Mouse (Mus musculus): ENCODE data around the gene Tmem186.

Tmem186 gene

DNA sequence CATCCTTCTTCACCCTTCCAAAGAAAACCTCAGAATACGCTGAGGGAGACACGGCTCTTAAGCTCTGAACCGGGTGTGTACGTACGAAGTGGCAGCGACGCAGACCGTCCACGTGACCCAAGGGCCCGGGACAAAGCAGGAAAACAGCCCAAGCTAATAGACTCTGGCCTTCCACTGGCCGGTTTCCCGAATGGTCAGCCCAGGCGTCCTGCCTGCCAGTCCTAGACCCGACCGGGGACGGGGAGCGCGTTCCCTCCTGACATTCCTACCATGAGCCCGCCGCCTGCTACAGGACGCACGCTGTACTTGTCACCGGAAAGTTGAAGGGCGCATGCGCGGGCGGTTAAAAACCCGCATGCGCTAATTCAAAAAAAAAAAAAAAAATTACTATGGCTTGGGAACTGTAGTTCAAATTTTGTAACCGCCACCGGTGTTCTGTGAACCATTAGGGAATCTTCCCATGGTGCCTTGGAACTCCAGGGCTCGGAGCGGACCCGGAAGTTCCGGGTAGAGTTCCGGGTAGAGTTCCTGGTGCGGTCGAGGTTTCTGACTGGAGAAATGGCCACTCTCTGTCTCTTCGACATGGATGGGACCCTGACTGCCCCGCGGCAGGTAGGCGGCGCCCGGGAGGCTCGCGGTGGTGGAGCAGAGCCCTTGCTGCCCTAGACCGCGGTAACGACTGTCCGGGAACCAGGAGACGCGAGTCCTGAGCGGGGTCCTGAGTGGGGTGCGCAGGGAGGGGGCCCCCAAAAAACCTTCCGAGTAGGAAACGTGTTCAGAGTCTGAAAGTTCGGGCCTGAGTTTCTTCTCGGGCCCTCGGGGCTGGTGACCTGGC lies at the start of gene Tmem186, which contains the start of gene Pmm2:
Gene Tmem186 (minus strand): TSS at position 496 of the 835 bp plus-strand sequence.
Gene Pmm2 (plus strand): TSS at position 458 of the 835 bp plus-strand sequence.
- peak; percentile 87 to 89 for DNase-seq (ENCODE audit: low spot score in 2 of 2)

DNA sequence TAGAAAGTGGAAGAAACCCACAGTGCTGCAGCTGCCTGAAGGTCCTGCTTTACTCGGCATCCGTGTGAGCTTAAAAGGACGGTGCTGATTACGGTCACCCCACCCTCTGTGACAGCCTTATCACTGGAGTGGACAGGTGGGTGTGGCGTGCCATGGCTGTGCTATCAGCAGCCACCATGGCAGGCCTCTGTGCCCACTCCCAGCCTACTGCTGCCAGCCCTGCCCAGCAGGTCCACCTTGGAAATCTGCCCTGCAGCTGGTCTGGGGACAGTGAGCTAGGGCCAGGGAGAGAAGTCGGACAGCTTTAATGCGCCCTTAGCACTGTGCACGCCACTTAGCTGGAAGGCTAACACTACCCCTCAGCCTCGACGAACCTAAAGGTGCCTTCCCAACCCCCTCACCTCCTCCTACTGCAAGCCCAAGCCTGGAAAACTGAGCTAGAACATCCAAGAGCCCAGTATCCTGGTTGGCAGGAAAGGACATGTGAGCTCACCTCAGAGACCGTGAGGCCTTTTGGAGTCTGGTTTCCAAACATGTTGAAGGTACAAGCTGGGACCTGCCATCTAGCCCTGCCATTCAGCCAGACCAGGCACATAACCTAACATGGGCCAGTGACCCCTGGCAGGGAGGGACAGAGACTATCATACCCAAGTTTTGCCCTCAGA lies 49.5 kb upstream of the Tmem186 start:
- DNase-seq (ENCODE audit: low spot score in 2 of 2): no peak

DNA sequence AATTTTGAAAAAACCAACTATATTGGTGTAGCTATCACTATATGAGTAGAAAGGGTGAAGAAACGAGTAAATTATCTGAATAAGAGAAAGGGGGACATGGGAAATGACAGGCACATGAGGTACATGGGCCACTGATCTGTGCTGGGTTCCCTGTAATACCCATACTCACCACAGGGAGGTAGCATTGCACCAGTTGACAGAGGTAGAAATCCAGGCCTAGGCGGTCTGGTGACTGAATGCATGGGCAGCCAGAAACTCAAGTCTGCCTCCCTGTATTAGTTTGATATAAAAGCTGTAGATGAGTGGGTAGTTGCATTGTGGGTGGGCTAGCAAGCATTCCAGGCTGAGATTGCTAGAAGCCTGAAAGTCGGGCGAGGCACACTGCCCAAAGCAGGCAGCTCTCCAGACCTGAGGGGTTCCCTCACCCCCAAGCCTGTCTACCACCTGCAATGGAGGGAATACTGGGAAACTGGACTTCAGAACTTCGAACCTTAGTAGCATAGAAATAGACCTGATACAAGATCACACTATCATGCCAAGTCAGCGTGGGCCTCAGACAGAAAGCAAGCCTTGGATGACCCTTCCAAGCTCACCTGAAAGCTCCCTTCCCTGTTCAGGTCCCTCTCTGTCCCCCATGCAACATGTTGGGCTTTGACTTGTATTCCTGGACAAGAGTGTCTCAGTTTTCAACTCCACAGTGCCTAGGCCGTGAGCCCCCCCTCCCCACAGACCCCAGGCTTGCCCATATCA lies 48.8 kb upstream of the Tmem186 start:
- peak; percentile 86 to 87 for DNase-seq (ENCODE audit: low spot score in 2 of 2)

DNA sequence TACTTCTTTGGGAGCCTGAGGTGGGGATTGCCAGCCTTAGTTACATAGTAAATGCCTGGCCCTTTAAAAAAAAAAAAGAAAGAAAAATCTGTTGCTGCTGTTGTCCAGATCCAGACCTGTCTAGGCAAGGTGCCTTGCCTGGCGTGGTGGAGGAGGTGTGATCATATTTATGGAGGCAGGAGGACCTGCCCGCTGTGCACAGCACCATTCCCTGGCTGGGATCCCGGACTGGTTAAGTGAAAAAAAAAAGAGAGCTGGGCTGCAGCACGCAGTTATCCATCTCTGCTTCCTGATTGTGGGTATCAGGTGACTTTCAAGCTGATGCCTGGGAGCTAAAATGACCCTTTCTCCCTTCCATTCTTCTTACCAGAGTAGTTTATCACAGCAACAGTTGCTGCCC lies 47.6 kb upstream of the Tmem186 start:
- no peak for DNase-seq (ENCODE audit: low spot score in 2 of 2)

DNA sequence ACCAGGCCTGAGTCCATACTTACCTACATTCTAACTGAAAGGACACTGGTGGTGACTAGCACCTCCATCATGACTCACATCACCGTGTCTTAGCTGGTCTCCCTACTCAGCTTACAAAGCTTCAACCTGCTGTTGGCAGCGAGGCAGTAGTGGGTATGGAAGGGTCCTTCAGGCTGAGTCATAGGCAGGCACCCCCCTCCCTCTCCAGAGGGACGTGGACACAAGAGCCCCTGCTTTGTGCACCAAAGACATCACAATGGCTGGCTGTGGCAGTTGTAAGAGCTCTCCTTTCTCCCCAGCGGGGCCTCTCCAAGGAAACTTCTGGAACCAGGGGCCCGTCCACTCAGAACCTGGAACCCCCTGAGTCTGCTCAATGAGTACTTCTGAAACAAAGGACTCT lies 43.0 kb upstream of the Tmem186 start, which contains the start of gene Gm5767:
Gene Gm5767 (plus strand): TSS at position 301 of the 400 bp plus-strand sequence.
- DNase-seq (ENCODE audit: low spot score in 2 of 2): no peak

DNA sequence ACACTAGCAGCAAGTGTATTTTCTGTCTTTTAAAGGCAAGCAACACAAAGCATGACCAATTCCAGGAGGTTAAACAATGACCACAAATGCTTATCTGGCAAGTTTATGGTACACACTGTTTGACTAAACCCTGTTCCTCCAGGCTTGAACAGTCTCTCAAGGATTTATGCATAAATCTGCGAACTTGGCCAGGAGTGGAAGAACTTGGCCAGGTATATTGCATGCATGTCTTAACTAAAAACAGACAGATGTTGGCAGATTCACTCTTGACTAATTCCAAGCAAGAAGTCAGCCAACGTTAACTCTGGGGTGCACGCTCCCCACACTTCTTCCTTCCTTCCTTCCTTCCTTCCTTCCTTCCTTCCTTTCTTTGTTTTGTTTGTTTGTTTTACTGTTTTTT lies 42.3 kb upstream of the Tmem186 start:
- no peak for DNase-seq (ENCODE audit: low spot score in 2 of 2)

DNA sequence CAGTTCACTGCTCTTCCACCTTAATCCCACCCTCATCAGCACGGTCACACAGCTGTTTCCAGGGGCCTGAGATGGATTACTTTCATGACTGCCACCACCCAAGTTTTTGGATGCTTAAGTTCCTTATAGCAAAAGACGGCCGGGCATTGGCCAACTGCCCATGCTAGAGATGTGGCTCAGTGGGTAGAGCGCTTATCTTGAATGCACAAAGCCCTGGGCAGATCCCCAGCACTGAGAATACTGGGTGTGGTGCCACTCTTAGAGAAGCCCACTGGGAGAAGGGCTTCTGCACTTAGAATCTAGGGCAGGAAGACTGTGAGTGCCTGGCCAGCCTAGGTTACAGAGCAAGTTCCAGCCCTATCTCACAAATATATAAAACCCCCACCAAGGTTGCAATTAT lies 41.2 kb upstream of the Tmem186 start:
- DNase-seq (ENCODE audit: low spot score in 2 of 2): no peak

DNA sequence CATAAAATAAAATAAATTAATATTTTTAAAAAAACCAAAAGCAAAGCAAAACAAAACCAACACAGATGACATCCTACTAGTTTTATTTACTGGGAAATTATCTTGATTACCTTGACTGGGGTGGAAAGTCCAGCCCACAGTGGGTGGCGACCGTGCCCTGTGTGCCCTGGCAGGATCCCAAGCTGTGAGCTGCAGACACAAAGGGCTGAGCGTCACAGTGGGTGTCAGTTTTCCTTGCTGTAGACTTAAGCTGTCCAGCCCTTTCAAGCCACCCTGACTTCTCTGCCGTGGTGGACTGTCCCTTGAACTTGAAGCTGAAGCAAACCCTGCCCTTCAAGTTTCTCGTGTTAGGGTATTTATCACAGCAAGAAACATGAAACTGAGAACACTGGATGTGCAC lies 40.5 kb upstream of the Tmem186 start:
- DNase-seq (ENCODE audit: low spot score in 2 of 2): no peak

DNA sequence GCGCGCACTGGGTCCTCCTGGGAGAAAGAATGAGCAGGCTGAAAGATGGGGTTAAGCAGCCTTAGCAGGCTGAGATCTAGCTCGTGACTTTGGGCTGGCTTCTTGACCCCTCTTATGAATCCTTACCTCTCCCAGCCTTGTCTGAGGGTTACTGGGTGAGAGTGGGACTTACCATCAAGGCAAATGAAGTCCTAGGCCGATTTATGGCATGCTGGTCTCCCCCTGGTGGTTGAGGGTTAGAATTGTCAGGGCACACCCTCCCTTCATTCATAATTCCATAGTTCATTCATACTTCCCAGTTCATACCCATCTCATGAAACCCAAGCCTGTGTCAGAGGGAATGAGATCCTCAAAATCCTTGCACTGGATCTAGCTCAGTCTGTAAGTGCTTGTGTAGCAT lies 39.3 kb upstream of the Tmem186 start:
- peak; percentile 28 to 66 for DNase-seq (ENCODE audit: low spot score in 2 of 2)

DNA sequence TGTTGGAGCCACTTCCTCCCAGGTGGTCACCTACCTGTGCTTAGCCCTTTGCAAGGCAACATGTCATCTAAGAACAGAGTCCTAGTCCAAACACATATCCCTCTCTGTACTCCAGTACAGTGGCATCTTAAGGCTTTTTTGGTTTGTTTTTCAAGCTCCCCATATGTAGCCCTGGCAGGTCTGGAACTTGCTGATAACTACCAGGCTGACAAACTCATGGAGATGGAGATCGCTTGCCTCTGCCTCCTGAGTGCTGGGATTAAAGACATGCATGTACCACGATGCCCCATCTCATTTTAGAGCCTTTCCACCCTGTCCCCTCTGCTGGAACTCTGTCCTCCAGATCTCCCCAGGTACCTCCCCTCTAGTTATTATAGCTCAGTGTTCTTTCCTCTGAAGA lies 38.7 kb upstream of the Tmem186 start:
- DNase-seq (ENCODE audit: low spot score in 2 of 2): no peak

DNA sequence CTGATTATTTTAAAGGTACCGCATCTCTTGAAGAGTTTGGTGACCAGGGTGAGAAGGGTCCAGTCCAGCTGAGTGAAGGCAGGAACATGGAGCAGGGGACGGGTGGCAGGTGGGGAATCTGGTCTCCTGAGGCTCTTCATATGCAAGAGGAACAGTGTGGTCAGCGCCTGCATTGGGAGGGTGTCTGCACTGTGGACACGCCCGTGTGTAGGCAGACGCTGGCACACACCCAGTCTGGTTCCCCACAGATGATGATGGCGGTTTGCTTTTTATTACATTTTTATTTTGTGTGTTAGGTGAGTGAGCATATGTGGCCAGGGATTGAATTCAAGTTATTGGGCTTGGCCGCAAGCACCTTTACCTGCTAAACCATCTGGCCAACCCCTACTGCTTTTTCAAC lies 38.0 kb upstream of the Tmem186 start:
- DNase-seq (ENCODE audit: low spot score in 2 of 2): no peak

DNA sequence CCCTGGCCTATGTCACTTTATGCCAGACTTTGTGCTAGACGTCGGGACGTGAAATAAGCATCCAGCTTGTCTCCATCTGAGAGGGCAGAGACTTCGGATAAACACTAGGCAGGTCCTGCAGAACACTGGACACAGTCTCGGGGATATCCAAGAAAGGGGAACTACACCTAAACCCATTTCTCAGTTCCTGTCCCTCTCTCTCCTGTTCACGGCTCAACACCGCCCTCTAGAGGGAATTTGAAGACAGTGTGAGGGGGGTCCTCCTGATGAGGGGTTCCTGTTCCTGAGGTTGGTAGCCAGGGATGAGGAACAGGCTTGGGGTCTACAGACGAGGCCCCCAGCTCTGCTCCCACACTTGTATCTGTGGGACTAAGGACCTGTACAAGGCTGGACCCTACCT lies 36.7 kb upstream of the Tmem186 start:
- peak; percentile 17 to 41 for DNase-seq (ENCODE audit: low spot score in 2 of 2)

DNA sequence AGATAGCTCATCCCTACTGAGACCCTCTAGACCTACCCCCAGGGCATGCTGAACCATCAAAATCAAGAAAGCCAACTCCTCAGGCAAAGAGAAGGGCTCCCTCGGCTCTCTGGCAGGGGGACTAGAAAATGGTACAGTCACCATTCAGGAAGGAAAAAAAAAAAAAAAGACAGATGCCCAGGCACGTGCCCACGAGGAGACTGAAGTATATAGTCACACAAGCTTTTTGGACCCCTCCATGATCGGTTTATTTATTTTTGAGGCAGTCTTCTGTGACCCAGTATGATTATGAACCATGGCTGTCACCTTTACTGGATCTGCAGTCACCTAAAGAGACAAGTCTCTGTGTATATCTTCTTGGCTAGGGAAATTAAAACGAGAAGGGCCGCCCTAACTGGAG lies 35.8 kb upstream of the Tmem186 start:
- no peak for DNase-seq (ENCODE audit: low spot score in 2 of 2)

DNA sequence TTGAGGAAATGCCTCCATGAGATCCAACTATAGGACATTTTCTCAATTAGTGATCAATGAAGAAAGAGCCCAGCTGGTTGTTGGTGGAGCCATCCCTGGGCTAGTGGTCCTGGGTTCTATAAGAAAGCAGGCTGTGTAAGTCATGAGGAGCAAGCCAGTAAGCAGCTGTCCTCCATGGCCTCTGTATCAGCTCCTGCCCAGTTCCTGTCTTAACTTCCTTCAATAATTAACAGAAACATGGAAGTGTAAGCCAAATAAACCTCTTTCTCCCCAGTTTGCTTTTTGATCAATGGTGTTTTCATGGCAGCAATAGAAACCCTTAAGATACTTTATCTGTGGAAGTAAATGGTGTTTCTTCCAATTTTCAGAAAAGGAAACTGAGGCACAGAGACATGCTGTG lies 35.3 kb upstream of the Tmem186 start:
- DNase-seq (ENCODE audit: low spot score in 2 of 2): no peak

DNA sequence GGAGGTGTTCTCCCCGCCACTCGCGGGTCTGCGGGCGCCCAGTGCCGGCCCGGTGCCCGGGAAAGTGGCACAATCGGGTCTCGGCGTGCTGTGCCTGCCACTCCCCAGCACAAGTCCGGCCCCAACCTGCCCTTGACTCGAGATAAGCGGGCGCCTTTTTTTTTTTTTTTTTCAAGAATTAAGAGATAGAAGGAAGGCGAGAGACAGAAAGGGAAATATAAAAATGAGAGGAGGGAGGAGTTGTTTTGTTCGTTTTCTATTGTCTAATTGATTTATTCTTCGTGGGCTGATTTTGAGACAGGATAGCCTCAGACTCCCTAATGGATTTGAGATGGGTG lies 34.8 kb upstream of the Tmem186 start:
- no peak for DNase-seq (ENCODE audit: low spot score in 2 of 2)

DNA sequence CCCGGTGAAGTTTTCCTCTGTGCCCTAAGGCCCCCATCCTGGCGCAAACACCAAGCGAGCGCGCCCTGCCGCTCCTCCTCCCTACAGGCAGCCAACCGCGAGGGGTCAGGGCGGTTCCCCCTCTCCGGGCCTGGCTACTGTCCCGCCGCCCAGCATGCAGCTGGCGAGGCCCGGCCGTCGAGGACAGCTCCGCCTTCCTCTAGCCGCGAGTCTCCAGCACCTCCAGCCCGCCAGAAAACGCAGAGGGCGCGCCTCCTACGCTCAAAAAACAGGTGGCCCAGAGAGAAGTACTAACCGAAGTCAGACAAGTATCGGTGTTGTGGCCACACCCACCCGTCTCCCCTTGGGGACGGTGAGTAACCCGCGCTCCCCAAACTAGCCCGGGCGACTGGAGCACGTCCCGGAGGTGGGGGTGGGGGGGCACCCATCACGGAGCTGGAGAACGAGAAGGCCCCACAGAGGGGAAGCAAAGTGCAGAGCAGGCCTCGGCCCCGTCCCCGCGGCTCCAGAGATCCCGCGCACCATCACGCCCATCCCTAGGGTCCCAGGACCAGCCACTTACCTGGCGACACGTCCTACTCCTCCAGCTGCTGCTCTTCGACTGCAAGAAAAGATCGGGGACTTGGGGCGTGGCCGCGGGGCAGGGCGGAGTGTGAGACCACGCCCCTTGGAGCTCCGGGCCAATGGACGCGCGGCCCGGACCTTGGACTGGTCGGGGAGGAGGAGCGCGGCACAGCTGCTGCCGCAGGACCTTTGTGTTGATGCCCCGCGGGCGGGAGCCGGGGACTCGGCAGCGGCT lies 34.2 kb upstream of the Tmem186 start, which contains the start of gene Carhsp1:
Gene Carhsp1 (minus strand): TSS at position 605 of the 799 bp plus-strand sequence.
- peak; percentile 64 to 74 for DNase-seq (ENCODE audit: low spot score in 2 of 2)

DNA sequence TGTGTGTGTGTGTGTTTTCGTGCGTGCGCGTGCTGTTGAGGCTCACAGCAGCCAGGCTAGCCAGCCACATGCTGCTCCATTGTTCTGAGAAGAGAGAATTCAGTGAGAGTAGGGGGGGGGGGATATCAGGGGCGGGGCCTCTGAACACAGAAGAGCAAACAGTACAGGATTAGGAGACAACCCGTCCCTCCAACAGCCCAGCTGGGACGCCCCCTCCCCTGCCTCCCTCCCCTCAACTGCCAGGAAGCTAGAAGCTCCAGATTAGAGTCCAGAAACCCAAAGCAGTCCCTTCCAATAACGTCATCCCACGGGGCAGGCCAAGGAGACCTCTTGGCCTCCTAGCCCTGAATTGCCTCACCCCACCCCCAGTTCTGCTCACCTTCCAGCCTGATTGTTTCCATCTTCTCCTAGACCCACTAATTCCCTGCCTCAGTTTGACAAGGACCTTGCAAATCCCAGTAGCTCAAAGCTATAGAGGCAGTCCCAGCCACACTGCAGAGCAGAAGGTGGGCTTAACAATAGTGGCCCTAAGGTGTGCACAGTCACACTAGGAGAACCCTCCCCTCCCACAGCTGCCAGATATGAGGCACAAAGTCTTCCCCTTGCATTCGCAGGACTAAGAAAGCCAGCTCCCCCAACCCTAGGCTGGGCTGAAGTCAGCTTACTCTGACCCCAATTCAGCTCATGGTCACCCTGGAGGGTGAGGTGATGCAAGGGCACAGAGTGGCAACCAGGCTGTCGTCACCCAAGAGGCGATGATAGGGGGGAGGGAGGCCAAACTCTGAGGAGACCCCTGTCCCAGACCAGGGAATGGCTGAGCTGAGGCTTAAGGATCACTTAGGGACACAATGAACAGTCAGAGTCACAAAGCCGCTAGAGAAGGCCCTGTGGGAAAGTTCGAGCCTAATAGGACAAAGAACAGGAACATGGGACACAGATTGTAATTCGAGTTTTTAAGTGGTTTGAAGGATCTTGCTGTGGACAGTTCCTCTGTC lies 32.8 kb upstream of the Tmem186 start:
- DNase-seq (ENCODE audit: low spot score in 2 of 2): no peak

DNA sequence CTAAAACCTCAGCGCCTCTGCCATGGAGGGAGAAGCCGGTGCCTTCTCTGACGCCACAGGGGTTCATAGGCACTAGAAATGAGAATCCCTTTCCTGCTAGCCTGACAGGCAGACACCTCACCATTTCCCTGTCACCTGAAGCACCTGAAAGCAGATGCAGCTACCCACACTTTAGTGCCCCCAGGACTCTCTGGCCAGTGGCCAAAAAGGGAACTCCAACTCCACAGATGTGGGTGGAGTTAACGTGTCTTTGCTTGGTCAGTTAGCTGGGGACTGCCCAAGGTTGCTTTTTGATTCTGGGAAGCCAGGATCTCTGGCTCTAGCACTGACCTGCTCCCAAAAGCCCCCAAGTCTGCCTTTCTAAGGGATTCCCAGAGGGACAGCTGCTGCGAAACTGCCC lies 31.9 kb upstream of the Tmem186 start:
- DNase-seq (ENCODE audit: low spot score in 2 of 2): no peak

DNA sequence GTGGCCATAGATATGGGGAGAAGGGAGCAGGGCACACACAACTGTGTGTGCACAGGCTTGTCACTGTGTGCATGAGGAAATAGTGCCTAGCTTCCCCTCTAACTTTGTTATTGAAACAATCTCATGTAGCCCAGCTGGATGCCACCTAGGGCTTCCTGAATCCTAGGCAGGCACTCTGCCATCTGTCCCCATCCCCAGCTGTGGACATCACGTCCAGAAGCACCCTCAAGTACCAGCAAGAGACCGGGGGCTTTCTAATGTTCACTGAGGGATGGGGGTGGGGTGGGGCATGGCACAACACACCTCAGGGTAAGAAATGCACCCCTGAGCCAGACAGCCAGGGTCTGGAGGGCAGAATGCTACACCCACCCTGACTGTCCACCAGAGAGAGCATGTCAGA lies 30.9 kb upstream of the Tmem186 start:
- no peak for DNase-seq (ENCODE audit: low spot score in 2 of 2)

DNA sequence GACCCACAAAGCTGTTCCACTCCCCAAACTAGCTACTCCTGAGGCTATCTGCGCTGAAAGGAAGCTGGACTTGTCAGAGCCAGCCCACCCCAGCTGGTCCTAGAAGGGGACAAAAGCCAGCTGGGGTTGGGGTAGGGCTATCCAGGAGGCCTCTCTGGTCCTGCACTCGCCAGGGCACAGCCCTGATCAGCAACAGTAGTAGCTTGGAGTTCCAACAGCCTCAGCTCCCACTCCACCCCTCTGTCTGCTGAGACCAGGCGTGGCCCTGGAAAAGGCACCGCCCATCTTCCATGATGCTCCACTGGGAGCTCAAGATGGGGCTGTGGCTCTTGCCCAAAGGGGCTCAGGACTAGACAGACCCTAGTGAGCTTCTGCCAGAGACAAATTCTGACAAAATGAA lies 30.3 kb upstream of the Tmem186 start:
- DNase-seq (ENCODE audit: low spot score in 2 of 2): no peak

Data from right cerebral cortex, adult 2 months (tissue).